Mouse (Mus musculus) right cerebral cortex, postnatal 10 days (tissue): ENCODE results near the gene Zscan12.

Source experiments
- DNase-seq, 2 experiments: peaks; one replicate each; pipeline ENCODE4 v3.0.0; 2021; ENCODE audit warnings: low spot score in 2 of 2

Zscan12 gene

DNA sequence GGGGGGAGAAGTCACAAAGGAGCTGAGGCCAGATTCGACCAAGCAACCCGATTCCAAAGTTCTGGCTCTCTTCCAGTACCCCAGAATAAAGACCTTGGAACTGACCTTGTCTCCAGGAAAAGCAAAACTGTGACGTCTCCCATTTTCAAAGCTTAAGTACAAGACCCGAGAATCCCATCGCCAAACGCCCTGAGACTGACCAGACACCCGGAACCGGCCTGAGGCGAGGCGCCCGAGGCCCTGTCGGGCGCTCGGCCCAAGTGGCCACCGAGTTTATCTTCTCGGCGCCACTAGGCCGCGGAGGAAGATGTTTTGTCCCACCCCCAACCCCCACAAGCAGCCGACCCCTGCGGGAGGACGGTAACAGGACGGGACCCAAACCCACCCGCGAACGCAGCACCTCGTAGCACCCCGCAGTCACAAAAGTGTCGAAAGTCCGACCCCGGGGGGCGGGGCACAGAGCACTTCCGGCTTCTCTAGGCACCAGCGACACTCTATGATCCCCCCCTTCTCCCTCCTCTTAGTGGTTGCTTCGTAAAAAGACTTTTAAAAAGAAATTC is 39.7 kb downstream of the Zscan12 start, which contains the start of gene Zkscan3:
Gene Zkscan3, minus strand, starts transcription at position 469 of the 560 bp plus-strand sequence.
- peak; percentile 88 to 91 for DNase-seq

GRCm38 (mm10) chr13:21402848-21403247 is 40.2 kb downstream of the Zscan12 start:
- DNase-seq: no peak

DNA sequence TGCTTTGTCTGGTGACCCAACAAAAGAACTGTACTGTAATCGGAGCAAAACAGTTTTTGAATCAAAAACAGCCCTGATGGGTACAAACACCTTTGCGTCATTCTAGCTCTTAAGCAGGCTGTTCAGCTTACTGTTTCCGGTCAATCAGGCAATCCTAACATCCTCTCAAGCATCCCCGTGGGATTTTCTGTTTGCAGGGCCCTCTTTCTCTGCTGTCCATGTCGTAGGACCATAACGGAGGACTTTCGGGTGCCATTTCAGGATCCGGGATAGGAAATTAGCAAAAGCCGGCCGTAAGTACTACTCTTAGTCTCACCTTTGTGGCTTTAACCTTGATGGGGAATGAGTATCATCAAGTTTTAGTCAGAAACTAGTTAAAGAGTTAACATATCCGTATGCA is 44.7 kb downstream of the Zscan12 start:
- no peak for DNase-seq

- peak; percentile 93 to 95 for DNase-seq
Observed at GRCm38 (mm10) chr13:21407969-21408804, 45.6 kb downstream of the Zscan12 start.

- DNase-seq: no peak
Observed at GRCm38 (mm10) chr13:21408805-21409459, 46.3 kb downstream of the Zscan12 start.

DNA sequence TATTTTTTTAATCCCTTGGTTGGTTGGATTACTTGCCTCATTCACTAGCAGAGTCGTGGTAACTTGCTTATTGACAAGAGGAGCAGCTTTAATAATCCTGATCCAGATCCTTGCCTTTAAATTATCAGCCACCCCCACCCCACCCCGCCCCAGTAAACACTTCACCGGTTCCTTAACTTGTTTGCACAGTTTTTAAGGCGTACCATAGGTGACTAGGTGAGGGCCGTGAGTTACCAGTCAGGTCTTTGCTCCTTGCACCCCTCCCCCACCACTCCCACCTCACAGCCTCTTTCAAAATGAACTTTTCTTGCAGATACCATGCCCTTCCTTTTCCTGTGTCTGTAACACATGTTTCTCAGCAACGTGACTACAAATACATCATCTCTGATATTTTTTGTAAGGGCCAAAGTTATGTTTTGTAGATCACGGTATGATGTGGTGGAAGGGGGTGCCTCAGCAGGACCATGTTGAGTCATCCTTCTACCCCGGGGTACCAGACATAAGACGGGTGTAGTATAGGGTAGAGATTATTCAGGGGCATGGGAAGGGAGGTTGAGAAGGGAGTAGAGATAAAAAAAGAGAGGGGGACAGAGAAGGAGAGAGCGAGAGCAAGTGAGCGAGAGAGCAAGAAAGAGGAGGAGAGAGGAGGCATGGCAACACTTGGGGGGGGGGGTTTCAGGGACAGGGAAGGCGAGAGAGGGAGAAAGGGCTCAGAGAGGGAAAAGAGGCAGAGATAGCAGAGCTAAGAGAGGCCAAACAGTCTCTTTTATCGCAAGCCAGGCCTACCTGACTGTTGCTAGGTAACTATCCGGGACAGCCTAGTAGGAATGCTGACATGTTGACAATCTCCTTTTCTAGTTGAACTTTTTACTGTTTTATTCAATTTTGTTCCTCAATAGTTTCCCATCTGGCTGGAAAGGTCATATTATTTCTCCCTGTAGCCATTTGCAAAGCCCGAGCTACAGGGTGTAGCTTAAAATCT is 51.9 kb downstream of the Zscan12 start:
- no peak for DNase-seq

DNA sequence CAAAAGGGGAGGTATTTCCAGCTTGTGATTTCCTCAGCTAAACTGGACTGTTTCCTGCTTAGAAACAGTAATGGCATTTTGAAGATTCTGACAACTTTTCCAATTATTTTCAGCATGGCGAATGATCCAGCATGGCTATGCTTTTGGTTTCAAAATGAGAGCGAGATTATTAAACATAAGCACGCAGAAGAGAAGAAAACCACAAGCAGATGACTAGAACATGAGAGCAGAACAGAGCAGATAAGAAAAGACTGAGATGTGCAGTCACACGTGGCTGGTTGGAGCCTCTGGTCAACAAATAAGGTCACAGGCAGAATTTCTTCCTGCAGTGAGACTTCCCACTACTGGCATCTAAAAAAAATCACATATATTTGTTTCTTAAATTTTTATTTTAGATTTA is 52.6 kb downstream of the Zscan12 start:
- DNase-seq: no peak

- no peak for DNase-seq
Observed at GRCm38 (mm10) chr13:21415750-21416149, 53.1 kb downstream of the Zscan12 start.

- no peak for DNase-seq
Observed at GRCm38 (mm10) chr13:21417298-21418010, 54.8 kb downstream of the Zscan12 start.

- no peak for DNase-seq
Observed at GRCm38 (mm10) chr13:21418865-21419264, 56.2 kb downstream of the Zscan12 start.
